Mouse (Mus musculus): ENCODE measurements at regions not wholly inside any gene's neighbourhood (a gene's known extent, or its start where the extent isn't known, plus 50 kb on each side); places are given as distances from the start of the nearest gene placed in this dataset.

- no peak for ATAC-seq (ENCODE audit: low FRiP score, low read depth)
- Histone ChIP-seq H3K9ac (no peak overlapping the region), H3K4me3 (no peak overlapping the region), H3K4me1 (peaks cover 5% of the 10 kb centered on the region), H3K27ac (no peak overlapping the region), H3K4me2 (replicated peaks) (no peak overlapping the region), H3K27me3 (no peaks in the 10 kb centered on the region), H3K36me3 (no peaks in the 10 kb centered on the region), H3K9me3 (no peaks in the 10 kb centered on the region)
- 68% methylated on average over 5 of the region's 10 CpGs for WGBS
Observed at GRCm38 (mm10) chr12:13134168-13134567, 114.8 kb downstream of the Ddx1 start.

DNA sequence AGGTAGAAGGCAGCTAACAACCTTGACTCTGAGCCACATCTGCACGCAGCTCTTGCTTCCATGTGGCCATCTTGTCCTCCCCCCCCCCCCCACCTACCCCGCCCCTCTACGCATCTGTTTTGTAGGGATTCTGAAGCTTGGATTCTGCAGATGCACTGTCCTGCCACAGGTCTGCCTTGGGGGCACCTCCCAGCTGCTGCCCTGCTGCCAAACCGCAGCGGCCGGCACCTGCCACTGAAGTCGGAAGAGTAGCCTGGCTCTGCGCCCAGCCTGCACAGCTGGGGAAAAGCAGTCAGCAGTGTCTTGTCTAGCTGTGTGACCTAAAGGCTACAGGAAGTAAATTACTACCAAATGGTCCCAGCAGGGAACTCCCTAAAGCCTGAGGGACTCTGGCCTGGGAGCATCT, 119.3 kb downstream of the Ddx1 start:
- Histone ChIP-seq H3K4me2 (replicated peaks) (no peak overlapping the region), H3K27ac (no peak overlapping the region), H3K36me3 (no peaks in the 10 kb centered on the region), H3K27me3 (no peaks in the 10 kb centered on the region), H3K9ac (no peak overlapping the region), H3K9me3 (no peaks in the 10 kb centered on the region), H3K4me3 (no peak overlapping the region), H3K4me1 (peaks cover 9% of the 10 kb centered on the region)
- ATAC-seq (ENCODE audit: low FRiP score, low read depth) = peak; percentile 44
- WGBS = 25% methylated on average over 8 of the region's 8 CpGs

GRCm38 (mm10) chr12:13127407-13127806, 121.6 kb downstream of the Ddx1 start:
- no peak overlapping the region for H3K4me3 ChIP-seq
- 65% methylated on average over 11 of the region's 11 CpGs for WGBS
- no peak overlapping the region for H3K9ac ChIP-seq
- peaks cover 12% of the 10 kb centered on the region for H3K4me1 ChIP-seq
- H3K27me3 ChIP-seq = no peaks in the 10 kb centered on the region
- H3K27ac ChIP-seq = no peak overlapping the region
- ATAC-seq (ENCODE audit: low FRiP score, low read depth) = no peak
- no peaks in the 10 kb centered on the region for H3K36me3 ChIP-seq
- H3K4me2 ChIP-seq (replicated peaks) = no peak overlapping the region
- H3K9me3 ChIP-seq = no peaks in the 10 kb centered on the region

DNA sequence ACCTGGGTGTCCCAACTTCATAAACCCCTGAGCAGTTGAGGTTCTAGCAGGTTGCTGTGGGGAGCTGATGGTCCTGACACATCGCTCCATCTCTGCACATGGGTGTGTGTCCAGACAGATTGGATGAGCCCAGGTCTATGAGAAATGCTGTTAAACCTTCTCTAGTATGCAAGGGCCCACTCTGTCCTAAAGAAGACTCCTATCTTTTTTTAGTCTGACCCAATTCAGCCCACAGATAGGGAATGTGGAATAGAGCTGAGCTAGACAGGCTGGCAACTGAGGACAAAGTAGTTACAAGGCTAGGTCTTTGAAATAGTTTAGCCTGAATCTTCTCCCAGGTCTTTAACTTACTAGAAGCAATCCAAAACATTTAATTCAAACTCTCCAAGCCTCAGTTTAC, 124.0 kb downstream of the Ddx1 start:
- Histone ChIP-seq H3K9me3 (no peaks in the 10 kb centered on the region), H3K4me3 (no peak overlapping the region), H3K9ac (no peak overlapping the region), H3K4me1 (peaks cover 26% of the 10 kb centered on the region), H3K27ac (no peak overlapping the region), H3K36me3 (no peaks in the 10 kb centered on the region), H3K4me2 (replicated peaks) (no peak overlapping the region), H3K27me3 (no peaks in the 10 kb centered on the region)
- no peak for ATAC-seq (ENCODE audit: low FRiP score, low read depth)
- 97% methylated on average over 1 of the region's 1 CpGs for WGBS

GRCm38 (mm10) chr12:13122282-13122681, 126.7 kb downstream of the Ddx1 start:
- H3K36me3 ChIP-seq = no peaks in the 10 kb centered on the region
- 13% methylated on average over 9 of the region's 9 CpGs for WGBS
- H3K9ac ChIP-seq = no peak overlapping the region
- no peak overlapping the region for H3K4me3 ChIP-seq
- no peak overlapping the region for H3K27ac ChIP-seq
- no peak for ATAC-seq (ENCODE audit: low FRiP score, low read depth)
- H3K27me3 ChIP-seq = no peaks in the 10 kb centered on the region
- H3K4me1 ChIP-seq = peaks cover 21% of the 10 kb centered on the region
- no peaks in the 10 kb centered on the region for H3K9me3 ChIP-seq
- H3K4me2 ChIP-seq (replicated peaks) = no peak overlapping the region

DNA sequence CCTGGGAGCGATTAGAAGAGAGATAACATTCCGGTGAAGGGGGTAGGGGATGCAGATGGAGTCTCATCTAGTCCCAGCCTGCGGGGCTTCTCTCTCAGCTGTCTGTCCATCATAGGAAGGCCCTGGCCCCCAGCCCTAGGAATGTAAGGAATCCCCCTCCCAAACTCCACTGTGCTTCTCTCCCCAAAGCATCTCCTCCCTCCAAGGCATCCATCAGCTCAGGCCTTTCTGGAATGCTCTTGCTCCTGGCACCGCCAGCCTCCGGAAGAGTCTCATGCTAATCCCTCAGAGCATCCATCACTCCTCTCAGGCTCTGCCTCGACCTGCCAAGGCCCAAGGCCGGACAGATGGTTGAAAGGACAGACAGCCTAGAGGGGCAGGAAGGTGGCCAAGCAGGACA, 128.4 kb downstream of the Ddx1 start:
- WGBS = 42% methylated on average over 7 of the region's 7 CpGs

DNA sequence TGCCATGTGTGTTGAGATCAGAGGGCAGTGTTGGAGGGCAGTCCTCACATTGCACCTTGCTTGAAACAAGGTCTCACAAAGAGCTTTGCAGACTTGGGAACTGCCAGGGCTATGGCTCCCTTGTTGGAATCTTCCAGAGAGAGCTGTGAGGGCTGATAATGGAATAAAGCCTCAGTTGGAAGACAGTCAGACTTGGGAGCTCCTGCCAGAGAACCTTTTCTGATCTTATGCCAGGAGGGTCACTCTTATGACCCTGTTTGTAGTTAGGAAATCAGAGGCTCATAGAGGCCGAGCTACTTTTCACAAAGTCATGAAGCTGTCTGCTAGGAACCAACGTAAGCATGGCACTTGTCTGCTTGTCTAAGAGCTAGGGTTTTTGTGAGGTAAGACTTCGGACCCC, 129.4 kb downstream of the Ddx1 start:
- Histone ChIP-seq H3K36me3 (no peaks in the 10 kb centered on the region), H3K4me1 (peaks cover 17% of the 10 kb centered on the region; the same call in 1 of the 2 replicates), H3K27ac (no peak overlapping the region; the same call in 1 of the 2 replicates), H3K27me3 (no peaks in the 10 kb centered on the region), H3K4me2 (replicated peaks) (no peak overlapping the region), H3K9me3 (no peaks in the 10 kb centered on the region), H3K9ac (no peak overlapping the region), H3K4me3 (no peak overlapping the region)
- 96% methylated on average over 3 of the region's 3 CpGs for WGBS
- ATAC-seq (ENCODE audit: low FRiP score, low read depth) = no peak

More for the DNA sequence above, 128.4 kb downstream of the Ddx1 start:
- no peaks in the 10 kb centered on the region for H3K36me3 ChIP-seq
- H3K4me1 ChIP-seq = peaks cover 17% of the 10 kb centered on the region; the same call in 1 of the 2 replicates
- H3K9me3 ChIP-seq = no peaks in the 10 kb centered on the region
- no peak overlapping the region for H3K27ac ChIP-seq
- no peaks in the 10 kb centered on the region for H3K27me3 ChIP-seq
- H3K4me3 ChIP-seq = no peak overlapping the region
- no peak overlapping the region for H3K4me2 ChIP-seq (replicated peaks)
- peak; percentile 44; the same call in 1 of the 2 replicates for ATAC-seq (ENCODE audit: low FRiP score, low read depth)
- no peak overlapping the region for H3K9ac ChIP-seq

DNA sequence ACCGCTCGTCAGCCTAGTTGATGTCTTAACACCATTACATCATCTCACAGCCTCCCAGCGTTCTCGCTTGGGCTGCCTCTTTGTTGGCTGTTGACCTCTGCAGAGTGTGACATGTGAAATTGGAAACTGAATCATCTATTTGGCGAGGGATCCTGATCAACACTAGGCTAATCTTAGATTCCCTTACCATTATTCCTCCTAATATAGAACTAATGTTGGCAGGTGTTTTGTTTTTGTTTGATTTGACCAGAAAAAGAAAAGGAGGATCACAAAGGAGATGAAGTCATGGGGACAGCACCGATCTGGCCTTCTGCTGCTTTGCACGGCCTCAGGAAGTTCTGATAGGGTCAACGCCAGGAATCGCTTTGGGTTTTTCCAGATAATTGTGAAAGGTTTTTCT, 131.0 kb downstream of the Ddx1 start:
- Histone ChIP-seq H3K4me3 (no peak overlapping the region), H3K36me3 (no peaks in the 10 kb centered on the region), H3K9ac (no peak overlapping the region), H3K27ac (no peak overlapping the region), H3K4me1 (peaks cover 17% of the 10 kb centered on the region; the same call in 1 of the 2 replicates), H3K4me2 (replicated peaks) (no peak overlapping the region), H3K27me3 (no peaks in the 10 kb centered on the region), H3K9me3 (no peaks in the 10 kb centered on the region)
- WGBS = 76% methylated on average over 9 of the region's 9 CpGs
- ATAC-seq (ENCODE audit: low FRiP score, low read depth) = no peak

- 0 out of 2 replicates have a peak, but pooled peaks cover 3% of the 10 kb centered on the region for H3K9me3 ChIP-seq
- no peak overlapping the region for H3K4me3 ChIP-seq
- H3K27ac ChIP-seq = no peak overlapping the region
- H3K9ac ChIP-seq = no peak overlapping the region
- 64% methylated on average over 4 of the region's 4 CpGs for WGBS
- H3K36me3 ChIP-seq = no peaks in the 10 kb centered on the region
- no peak overlapping the region for H3K4me2 ChIP-seq (replicated peaks)
- no peaks in the 10 kb centered on the region for H3K27me3 ChIP-seq
- H3K4me1 ChIP-seq = no peaks in the 10 kb centered on the region
- ATAC-seq (ENCODE audit: low FRiP score, low read depth) = no peak
Observed at GRCm38 (mm10) chr12:13114341-13114740, 134.7 kb downstream of the Ddx1 start.

DNA sequence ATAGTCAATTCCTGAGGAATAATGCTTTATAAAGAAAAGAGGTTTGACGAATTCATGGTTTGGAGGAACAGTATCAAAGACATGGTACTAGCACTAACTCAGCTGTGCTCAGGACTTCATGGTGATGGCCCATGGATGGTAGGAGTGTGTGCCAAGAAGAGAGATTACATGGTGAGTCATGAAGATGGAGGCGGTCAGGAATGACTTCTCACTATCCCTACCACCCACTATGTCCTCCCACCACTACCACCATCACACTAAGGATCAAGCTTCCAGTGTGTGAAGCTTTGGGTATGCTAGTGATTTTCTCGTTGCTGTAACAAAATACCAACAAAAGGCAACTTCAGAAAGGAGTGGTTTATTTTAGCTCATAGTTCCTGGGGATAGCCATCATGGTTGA, 142.1 kb downstream of the Ddx1 start:
- H3K9me3 ChIP-seq = no peaks in the 10 kb centered on the region
- H3K9ac ChIP-seq = no peak overlapping the region
- WGBS = 93% methylated on average over 3 of the region's 3 CpGs
- no peak overlapping the region for H3K27ac ChIP-seq
- no peak overlapping the region for H3K4me3 ChIP-seq
- H3K36me3 ChIP-seq = no peaks in the 10 kb centered on the region
- no peak overlapping the region for H3K4me2 ChIP-seq (replicated peaks)
- ATAC-seq (ENCODE audit: low FRiP score, low read depth) = no peak
- no peaks in the 10 kb centered on the region for H3K27me3 ChIP-seq
- H3K4me1 ChIP-seq = peaks cover 14% of the 10 kb centered on the region

DNA sequence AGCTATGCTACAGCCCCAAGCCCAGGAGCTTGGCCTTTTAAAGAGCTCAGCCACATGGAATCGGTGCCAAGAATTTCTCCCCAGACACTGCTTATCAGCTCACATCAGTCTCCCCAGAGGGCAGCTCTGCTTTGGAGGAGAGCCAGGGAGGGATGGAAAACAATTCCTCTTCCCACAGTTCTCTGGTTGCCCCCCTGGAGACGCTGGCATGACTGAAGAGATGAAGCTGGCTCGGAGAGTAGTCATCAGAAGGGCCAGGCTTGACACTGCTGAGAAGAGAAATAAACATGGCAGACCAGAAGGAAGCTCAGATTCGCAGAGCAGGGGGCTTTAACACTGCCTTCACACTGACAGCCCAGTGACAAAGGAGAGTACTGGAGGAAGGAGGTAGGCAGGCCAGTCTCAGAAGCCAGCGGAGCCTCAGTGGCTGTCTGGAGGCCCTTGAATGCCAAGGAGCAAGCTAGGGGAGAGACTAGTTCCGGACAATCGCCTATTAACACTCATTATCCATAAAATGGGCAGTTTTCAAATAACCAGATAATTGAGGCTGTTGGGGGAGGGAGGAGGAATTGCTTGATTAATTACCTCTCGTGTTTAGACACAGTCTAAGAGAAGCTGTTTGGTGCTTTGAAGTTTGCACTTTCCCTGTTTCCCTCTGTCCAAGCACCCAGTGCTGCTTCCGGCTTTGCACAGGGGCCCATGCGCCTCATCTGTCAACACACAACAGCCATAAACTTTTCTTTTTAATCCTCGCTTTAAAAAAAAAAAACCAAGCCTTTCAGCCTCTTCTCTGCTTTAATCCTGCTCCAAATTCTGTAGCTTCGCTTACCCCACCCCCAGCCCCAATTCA, 148.3 kb downstream of the Ddx1 start:
- no peaks in the 10 kb centered on the region for H3K27me3 ChIP-seq
- H3K27ac ChIP-seq = peak overlapping the region; percentile 48; the same call in 1 of the 2 replicates
- H3K4me1 ChIP-seq = peaks cover 27% of the 10 kb centered on the region
- H3K4me3 ChIP-seq = no peak overlapping the region
- peaks cover 8% of the 10 kb centered on the region; the same call in 1 of the 2 replicates for H3K9me3 ChIP-seq
- 20% methylated on average over 12 of the region's 12 CpGs for WGBS
- no peak overlapping the region for H3K4me2 ChIP-seq (replicated peaks)
- no peaks in the 10 kb centered on the region for H3K36me3 ChIP-seq
- no peak for ATAC-seq (ENCODE audit: low FRiP score, low read depth)
- H3K9ac ChIP-seq = no peak overlapping the region

- H3K9ac ChIP-seq = no peak overlapping the region
- H3K27ac ChIP-seq = no peak overlapping the region
- no peaks in the 10 kb centered on the region for H3K36me3 ChIP-seq
Observed at GRCm38 (mm10) chr12:13094111-13094851, 152.6 kb upstream of the Mycn start.

More at GRCm38 (mm10) chr12:13094111-13094851, 152.6 kb upstream of the Mycn start:
- H3K4me3 ChIP-seq = no peak overlapping the region
- H3K4me1 ChIP-seq = no peaks in the 10 kb centered on the region
- WGBS = 69% methylated on average over 9 of the region's 9 CpGs
- H3K9me3 ChIP-seq = peaks cover 5% of the 10 kb centered on the region; the same call in 1 of the 2 replicates
- ATAC-seq (ENCODE audit: low FRiP score, low read depth) = no peak
- no peaks in the 10 kb centered on the region for H3K27me3 ChIP-seq
- H3K4me2 ChIP-seq (replicated peaks) = no peak overlapping the region

Data from limb, embryonic 13.5 days (tissue).